Mouse (Mus musculus) small intestine, adult 2 months (tissue): ENCODE data around the gene Vti1a.

Experiments used
- CTCF ChIP-seq: fragments of 200-500 bp; IDR thresholded peaks from 2 replicates; pipeline ENCODE4 v1.5.1; 2012; ENCODE audit warnings: low read depth, mild to moderate bottlenecking, control low read depth, inconsistent platforms, low read length, moderate library complexity, mixed read lengths; ENCODE audit not compliant: insufficient replicate concordance, insufficient read length; ENCODE audit errors: extremely low read depth
- POLR2A ChIP-seq: fragments of 200-500 bp; IDR thresholded peaks from 2 replicates; pipeline ENCODE4 v1.6.1; 2012; ENCODE audit warnings: low read depth, mild to moderate bottlenecking, control low read depth, inconsistent platforms, low read length, moderate library complexity

DNA sequence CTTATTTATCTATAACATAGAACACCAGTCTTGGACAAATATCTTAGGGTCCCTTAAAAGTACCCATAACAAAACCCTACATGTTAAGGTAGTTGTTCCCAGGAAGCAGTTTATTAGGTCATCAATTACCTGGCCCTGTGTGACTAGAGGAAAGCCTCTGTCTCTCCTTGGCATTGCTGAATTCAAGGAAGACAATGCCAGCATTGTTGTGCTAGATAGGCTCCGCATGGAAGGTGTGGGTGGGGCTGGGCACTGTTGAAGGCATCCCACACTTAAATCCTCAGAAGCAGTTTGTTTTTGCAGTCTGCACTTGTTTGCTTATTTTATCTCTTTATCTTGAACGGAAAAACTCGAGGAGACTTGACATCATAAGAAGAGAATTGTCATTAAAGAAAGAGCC, 102.7 kb downstream of the Vti1a start:
- TF ChIP-seq CTCF: no peak
- no peak for TF ChIP-seq POLR2A
